Mouse (Mus musculus): ENCODE measurements around the gene Pkn1.

GRCm38 (mm10) chr8:83689264-83689663, 9.7 kb downstream of the Pkn1 start:
- no peak for TF ChIP-seq CTCF (IDR thresholded peaks at IDR 0.05; ENCODE audit: low read depth, low read length)
- no peak for TF ChIP-seq TAL1 (conservative IDR thresholded peaks at IDR 0.05; ENCODE audit: low read depth, low read length)
- no peak for TF ChIP-seq POLR2AphosphoS5 (IDR thresholded peaks at IDR 0.05; ENCODE audit: insufficient replicate concordance, low read depth, low read length)
- no peak for TF ChIP-seq GATA1 (IDR thresholded peaks at IDR 0.05; ENCODE audit: borderline replicate concordance, low read length)
